Mouse (Mus musculus) lung, embryonic 14.5 days (tissue): ENCODE data around the gene Mtr. TPM values are rescaled to one million over a fixed set of nuclear protein-coding genes. Genes with fewer than 3 reads are reported as not detected.
A peak's percentile ranks its signal among the peaks of the same experiment; 100 is the strongest.

ENCODE experiments used
- ATAC-seq: fragments of 200-750 bp; cut with Nextera tagmentation; 2 replicates; pipeline ENCODE4 v1.8.0; 2017; ENCODE audit warnings: mild to moderate bottlenecking, moderate TSS enrichment, moderate library complexity; ENCODE audit not compliant: insufficient read depth
- DNase-seq: peaks from one replicate; pipeline ENCODE4 v3.0.0-alpha.2; 2015
- H3K27ac ChIP-seq: fragments of 300-500 bp; sonication (generic); 2 replicates; pipeline ENCODE4 v1.5.1; 2014; ENCODE audit warnings: low read depth, mild to moderate bottlenecking, moderate library complexity
- H3K27me3 ChIP-seq: fragments of 300-500 bp; sonication (generic); 2 replicates; pipeline ENCODE4 v1.6.1; 2014; ENCODE audit warnings: low read length, control low read depth; ENCODE audit not compliant: insufficient read depth
- H3K36me3 ChIP-seq: fragments of 300-500 bp; sonication (generic); 2 replicates; pipeline ENCODE4 v1.6.1; 2014; ENCODE audit warnings: control low read depth; ENCODE audit not compliant: insufficient read depth
- H3K4me1 ChIP-seq: fragments of 300-500 bp; sonication (generic); 2 replicates; pipeline ENCODE4 v1.6.1; 2014; ENCODE audit warnings: antibody characterized with exemption, control low read depth; ENCODE audit not compliant: insufficient read depth
- H3K4me2 ChIP-seq: fragments of 300-500 bp; sonication (generic); 2 replicates; pipeline ENCODE4 v1.6.1; 2014; ENCODE audit warnings: mild to moderate bottlenecking
- H3K4me3 ChIP-seq: fragments of 300-500 bp; sonication (generic); 2 replicates; pipeline ENCODE4 v1.5.1; 2014; ENCODE audit warnings: low read depth, low read length
- H3K9ac ChIP-seq: fragments of 300-500 bp; sonication (generic); 2 replicates; pipeline ENCODE4 v1.6.1; 2014
- H3K9me3 ChIP-seq: fragments of 300-500 bp; sonication (generic); 2 replicates; pipeline ENCODE4 v1.6.1; 2016; ENCODE audit warnings: low read depth, low read length, control low read depth
- CTCF ChIP-seq: IDR thresholded peaks from 2 replicates; pipeline ENCODE4 v1.5.1; 2016; ENCODE audit warnings: antibody characterized with exemption, low read depth
- WGBS: fragments of 180-500 bp; shearing (Covaris S2); extraction: QIAGEN DNeasy Blood & Tissue Kit; methylation state at CpG from one replicate; pipeline ENCODE4 v1.1.7; 2014; 5-methylcytosine and 5-hydroxymethylcytosine counted together
- polyA plus RNA-seq: library from polyadenylated mRNA; unstranded; fragments of >200 nt; fragmentation: Nextera tagmentation; extraction: Ambion mirVana; gene quantifications from 2 replicates; pipeline ENCODE4 v1.2.1, GENCODE M21; 2014

Gene Mtr
- polyA plus RNA-seq, 1 experiment from 2014 or later = 21.9 TPM

GRCm38 (mm10) chr13:12263996-12264395 lies 6.1 kb upstream of the Mtr start:
- Histone ChIP-seq H3K4me1 (no peaks in the 10 kb centered on the region), H3K9me3 (no peaks in the 10 kb centered on the region), H3K36me3 (no peaks in the 10 kb centered on the region), H3K4me2 (no peak overlapping the region), H3K4me3 (no peak overlapping the region), H3K9ac (no peak overlapping the region), H3K27ac (no peak overlapping the region), H3K27me3 (no peaks in the 10 kb centered on the region)
- WGBS = 73% methylated on average over 6 of the region's 6 CpGs
- TF ChIP-seq CTCF = no peak
- no peak for ATAC-seq
- DNase-seq = no peak

- DNase-seq = no peak
- Histone ChIP-seq H3K4me1 (peaks cover 1% of the 10 kb centered on the region; the same call in 1 of the 2 replicates), H3K36me3 (no peaks in the 10 kb centered on the region), H3K9me3 (no peaks in the 10 kb centered on the region), H3K4me2 (no peak overlapping the region), H3K4me3 (no peak overlapping the region), H3K27me3 (no peaks in the 10 kb centered on the region), H3K27ac (no peak overlapping the region), H3K9ac (no peak overlapping the region)
- ATAC-seq = no peak
- peak; percentile 50 for TF ChIP-seq CTCF
Measured at GRCm38 (mm10) chr13:12261505-12261904, 3.6 kb upstream of the Mtr start.

- H3K4me1 ChIP-seq = peaks cover 10% of the 10 kb centered on the region; the same call in 1 of the 2 replicates
- ATAC-seq = no peak
- peak; percentile 42 for DNase-seq
- H3K4me3 ChIP-seq = peak overlapping the region; percentile 66
- H3K9me3 ChIP-seq = no peaks in the 10 kb centered on the region
- peaks cover 1% of the 10 kb centered on the region; the same call in 1 of the 2 replicates for H3K36me3 ChIP-seq
- peak overlapping the region; percentile 91 for H3K27ac ChIP-seq
- peak overlapping the region; percentile 68 for H3K4me2 ChIP-seq
- no peak for TF ChIP-seq CTCF
- WGBS = 19% methylated on average over 10 of the region's 10 CpGs
- H3K27me3 ChIP-seq = no peaks in the 10 kb centered on the region
- peak overlapping the region; percentile 62 for H3K9ac ChIP-seq
Measured at GRCm38 (mm10) chr13:12256871-12257390, 982 bp downstream of the Mtr start.

GRCm38 (mm10) chr13:12255911-12256705 lies 1.8 kb downstream of the Mtr start:
- no peak for TF ChIP-seq CTCF
- no peaks in the 10 kb centered on the region for H3K9me3 ChIP-seq
- H3K9ac ChIP-seq = no peak overlapping the region; the same call in 1 of the 2 replicates
- peaks cover 10% of the 10 kb centered on the region; the same call in 1 of the 2 replicates for H3K4me1 ChIP-seq
- ATAC-seq = no peak
- peak overlapping the region; percentile 68 for H3K4me2 ChIP-seq
- peak overlapping the region; percentile 66 for H3K4me3 ChIP-seq
- peaks cover 6% of the 10 kb centered on the region; the same call in 1 of the 2 replicates for H3K36me3 ChIP-seq
- no peak for DNase-seq
- 66% methylated on average over 3 of the region's 3 CpGs for WGBS
- H3K27me3 ChIP-seq = no peaks in the 10 kb centered on the region
- no peak overlapping the region for H3K27ac ChIP-seq

- DNase-seq (no peak), ATAC-seq (no peak)
- Histone ChIP-seq H3K4me1 (no peaks in the 10 kb centered on the region), H3K27ac (no peak overlapping the region), H3K27me3 (no peaks in the 10 kb centered on the region), H3K9ac (no peak overlapping the region), H3K9me3 (no peaks in the 10 kb centered on the region), H3K4me3 (no peak overlapping the region), H3K36me3 (peaks cover 42% of the 10 kb centered on the region), H3K4me2 (no peak overlapping the region)
- no peak for TF ChIP-seq CTCF
- WGBS = 91% methylated on average over 3 of the region's 3 CpGs
Measured at GRCm38 (mm10) chr13:12250496-12250895, 7.4 kb downstream of the Mtr start.

- Histone ChIP-seq H3K4me1 (no peaks in the 10 kb centered on the region), H3K4me3 (no peak overlapping the region), H3K27me3 (no peaks in the 10 kb centered on the region), H3K27ac (no peak overlapping the region), H3K9me3 (no peaks in the 10 kb centered on the region), H3K4me2 (no peak overlapping the region), H3K9ac (no peak overlapping the region), H3K36me3 (peaks cover 45% of the 10 kb centered on the region)
- ATAC-seq (no peak), DNase-seq (peak; percentile 6)
- 82% methylated on average over 8 of the region's 8 CpGs for WGBS
- TF ChIP-seq CTCF = no peak
Measured at GRCm38 (mm10) chr13:12249195-12249898, 8.6 kb downstream of the Mtr start.

- no peak overlapping the region for H3K4me2 ChIP-seq
- H3K36me3 ChIP-seq = peaks cover 68% of the 10 kb centered on the region
- DNase-seq (no peak), ATAC-seq (no peak)
- H3K4me3 ChIP-seq = no peak overlapping the region
- no peak for TF ChIP-seq CTCF
- H3K4me1 ChIP-seq = no peaks in the 10 kb centered on the region
- no peaks in the 10 kb centered on the region for H3K27me3 ChIP-seq
- WGBS = 91% methylated on average over 2 of the region's 2 CpGs
- no peaks in the 10 kb centered on the region for H3K9me3 ChIP-seq
- no peak overlapping the region for H3K9ac ChIP-seq
- no peak overlapping the region for H3K27ac ChIP-seq
Measured at GRCm38 (mm10) chr13:12245938-12246337, 12.0 kb downstream of the Mtr start.
